Mouse (Mus musculus) cortical plate, adult 2 months (tissue): ENCODE results near the gene Pnpla3.

ENCODE experiments used
- CTCF ChIP-seq: fragments of 200-500 bp; IDR thresholded peaks from 2 replicates; pipeline ENCODE4 v1.5.1; 2011; ENCODE audit warnings: mild to moderate bottlenecking, control low read depth, low read length; ENCODE audit not compliant: insufficient read depth; ENCODE audit errors: extremely low read depth
- POLR2A ChIP-seq: fragments of 200-500 bp; IDR thresholded peaks from 2 replicates; pipeline ENCODE4 v1.6.1; 2011; ENCODE audit warnings: mild to moderate bottlenecking, low read length, control low read depth; ENCODE audit not compliant: insufficient read depth; ENCODE audit errors: extremely low read depth

GRCm38 (mm10) chr15:84189881-84190280, 22.2 kb downstream of the Pnpla3 start:
- TF ChIP-seq POLR2A, result no peak
- no peak for TF ChIP-seq CTCF
